Mouse (Mus musculus) limb, embryonic 14.5 days (tissue): ENCODE data around the gene Chchd6. TPM values are rescaled to one million over a fixed set of nuclear protein-coding genes. Genes with fewer than 3 reads are reported as not detected.
A peak's percentile ranks its signal among the peaks of the same experiment; 100 is the strongest.

Source experiments
- ATAC-seq: fragments of 200-750 bp; cut with Nextera tagmentation; 2 replicates; pipeline ENCODE4 v1.8.0; 2017; ENCODE audit warnings: low read depth, moderate number of reproducible peaks, moderate TSS enrichment; ENCODE audit not compliant: low FRiP score
- DNase-seq: peaks from one replicate; pipeline ENCODE4 v3.0.0-alpha.2; 2015; ENCODE audit warnings: low spot score
- H3K27ac ChIP-seq: fragments of 300-500 bp; sonication (generic); replicated peaks from 2 replicates; pipeline ENCODE4 v1.5.1; 2014; ENCODE audit warnings: low read depth, mild to moderate bottlenecking, low read length, moderate library complexity, mixed read lengths
- H3K27me3 ChIP-seq: fragments of 300-500 bp; sonication (generic); 2 replicates; pipeline ENCODE4 v1.6.1; 2014; ENCODE audit warnings: low read length, mixed read lengths; ENCODE audit not compliant: control insufficient read depth, insufficient read depth
- H3K36me3 ChIP-seq: fragments of 300-500 bp; sonication (generic); 2 replicates; pipeline ENCODE4 v1.6.1; 2014; ENCODE audit warnings: mild to moderate bottlenecking, low read length, moderate library complexity, mixed read lengths; ENCODE audit not compliant: control insufficient read depth, insufficient read depth
- H3K4me1 ChIP-seq: fragments of 300-500 bp; sonication (generic); 2 replicates; pipeline ENCODE4 v1.6.1; 2014; ENCODE audit warnings: antibody characterized with exemption, low read length, mixed read lengths; ENCODE audit not compliant: control insufficient read depth, insufficient read depth
- H3K4me2 ChIP-seq: fragments of 300-500 bp; sonication (generic); replicated peaks from 2 replicates; pipeline ENCODE4 v1.6.1; 2014; ENCODE audit warnings: low read depth, mild to moderate bottlenecking, low read length, moderate library complexity; ENCODE audit not compliant: severe bottlenecking
- H3K4me3 ChIP-seq: fragments of 300-500 bp; sonication (generic); replicated peaks from 2 replicates; pipeline ENCODE4 v1.5.1; 2014; ENCODE audit warnings: low read length
- H3K9ac ChIP-seq: fragments of 300-500 bp; sonication (generic); 2 replicates; pipeline ENCODE4 v1.6.1; 2014; ENCODE audit warnings: mild to moderate bottlenecking, low read depth, low read length, moderate library complexity; ENCODE audit not compliant: severe bottlenecking
- H3K9me3 ChIP-seq: fragments of 300-500 bp; sonication (generic); 2 replicates; pipeline ENCODE4 v1.6.1; 2016; ENCODE audit warnings: low read length; ENCODE audit not compliant: control insufficient read depth
- POLR2A ChIP-seq: fragments of 200-500 bp; IDR thresholded peaks from 2 replicates; pipeline ENCODE4 v1.8.0; 2012; ENCODE audit warnings: inconsistent platforms, mild to moderate bottlenecking, moderate library complexity, borderline replicate concordance; ENCODE audit not compliant: insufficient read depth, insufficient read length; ENCODE audit errors: extremely low read depth
- WGBS: fragments of 180-500 bp; shearing (Covaris S2); extraction: QIAGEN DNeasy Blood & Tissue Kit; methylation state at CpG from one replicate; pipeline ENCODE4 v1.1.7; 2014; 5-methylcytosine and 5-hydroxymethylcytosine counted together
- polyA plus RNA-seq, 2 experiments: library from polyadenylated mRNA; depleted of rRNA in 1 of 2; stranded (reverse) in 1 of 2; unstranded in 1 of 2; fragments of >200 nt; fragmentation: Nextera tagmentation in 1 of 2; extraction: Ambion mirVana in 1 of 2; gene quantifications; 2 replicates each; pipeline versions ENCODE4 v1.2.1 to v1.2.3; 2012 to 2014

Gene Chchd6
- polyA plus RNA-seq, 2 experiments, result 40.6 to 55.9 TPM

DNA sequence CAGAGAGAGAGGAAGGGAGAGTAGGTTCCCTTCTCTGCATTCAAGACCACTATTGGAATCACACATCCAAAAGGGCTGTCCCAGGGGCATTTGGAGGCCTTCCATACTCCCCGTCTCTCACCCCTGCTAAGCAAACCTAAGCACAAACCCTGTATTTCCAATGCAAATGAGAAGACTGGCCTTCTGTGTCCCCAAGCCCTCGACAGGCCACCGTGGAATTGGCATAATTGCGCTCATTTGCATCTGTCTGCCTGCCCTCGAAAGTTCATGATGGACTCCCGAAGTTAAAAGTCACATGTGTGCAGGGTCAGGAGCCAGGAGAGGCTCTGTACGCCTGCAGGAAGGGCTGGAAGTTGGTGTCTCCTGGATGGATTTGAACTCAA lies 19.9 kb upstream of the Chchd6 start:
- Histone ChIP-seq H3K27me3 (no peaks in the 10 kb centered on the region), H3K27ac (no peak overlapping the region), H3K9me3 (no peaks in the 10 kb centered on the region), H3K36me3 (no peaks in the 10 kb centered on the region), H3K4me2 (no peak overlapping the region), H3K4me1 (peaks cover 8% of the 10 kb centered on the region; the same call in 1 of the 2 replicates), H3K4me3 (no peak overlapping the region), H3K9ac (no peak overlapping the region)
- no peak for DNase-seq
- no peak for TF ChIP-seq POLR2A
- 39% methylated on average over 7 of the region's 7 CpGs for WGBS
- ATAC-seq, result no peak

DNA sequence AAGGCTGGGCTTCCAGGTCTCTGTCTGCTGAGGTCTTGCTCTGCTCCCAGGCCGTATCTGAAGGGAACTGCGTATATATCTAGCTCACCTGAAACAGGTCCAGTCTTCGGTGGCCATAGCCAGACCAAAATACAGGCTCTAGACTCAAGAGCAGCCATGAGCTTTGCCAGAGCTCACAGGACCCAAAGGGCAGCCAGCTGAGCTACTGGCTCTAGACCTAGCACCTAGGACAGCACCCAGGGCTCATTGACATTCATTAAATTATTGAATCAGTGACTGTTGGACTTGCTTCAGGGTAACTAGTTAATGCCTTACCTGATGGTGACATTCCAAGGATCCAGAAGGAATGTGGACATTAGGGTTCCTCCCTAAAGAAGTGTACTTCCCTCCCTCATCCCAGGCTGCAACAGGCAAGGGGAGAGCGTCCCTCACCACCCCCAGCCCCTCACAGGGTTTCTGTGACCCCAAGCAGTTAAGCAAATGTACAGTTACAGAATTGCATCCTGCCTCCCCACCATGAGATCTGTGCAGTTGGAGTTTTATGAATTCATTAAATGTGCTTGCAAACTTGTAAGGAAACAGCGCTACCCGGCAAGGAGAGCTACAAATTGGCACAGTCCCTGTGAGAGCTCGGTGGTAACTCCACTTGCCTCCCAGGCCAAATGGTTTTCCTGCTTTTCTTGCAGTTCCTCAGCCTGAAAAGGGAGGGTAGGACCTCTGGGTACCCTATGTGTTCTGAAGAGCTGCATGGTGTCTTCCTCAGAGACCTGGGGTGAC lies 19.3 kb upstream of the Chchd6 start:
- H3K9ac ChIP-seq, result no peak overlapping the region
- no peak for DNase-seq
- no peak overlapping the region for H3K27ac ChIP-seq
- H3K27me3 ChIP-seq, result no peaks in the 10 kb centered on the region
- WGBS, result 55% methylated on average over 7 of the region's 7 CpGs
- H3K36me3 ChIP-seq, result no peaks in the 10 kb centered on the region
- H3K4me2 ChIP-seq, result no peak overlapping the region
- no peaks in the 10 kb centered on the region for H3K9me3 ChIP-seq
- ATAC-seq, result no peak
- H3K4me3 ChIP-seq, result no peak overlapping the region
- TF ChIP-seq POLR2A, result no peak
- peaks cover 8% of the 10 kb centered on the region; the same call in 1 of the 2 replicates for H3K4me1 ChIP-seq

DNA sequence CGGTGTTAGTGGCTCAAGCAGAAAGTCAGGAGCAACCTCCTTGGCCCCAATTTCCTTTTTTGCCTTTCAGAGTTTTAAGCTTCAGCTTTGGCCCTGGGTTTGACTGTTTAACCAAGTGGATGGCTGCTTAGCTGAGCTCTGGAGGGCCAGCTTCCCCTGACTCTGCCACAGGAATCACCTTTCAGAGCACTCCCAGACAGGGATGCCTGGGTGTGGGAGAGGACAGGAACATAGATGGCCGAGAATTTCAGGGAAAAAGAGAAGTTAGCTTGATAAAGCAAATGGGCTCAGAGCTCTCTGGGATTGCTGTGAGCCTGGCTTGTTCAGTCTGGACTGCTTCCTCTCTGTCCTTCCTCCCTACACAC lies 18.6 kb upstream of the Chchd6 start:
- Histone ChIP-seq H3K36me3 (no peaks in the 10 kb centered on the region), H3K27ac (no peak overlapping the region), H3K9me3 (no peaks in the 10 kb centered on the region), H3K9ac (no peak overlapping the region), H3K27me3 (no peaks in the 10 kb centered on the region), H3K4me1 (peaks cover 8% of the 10 kb centered on the region; the same call in 1 of the 2 replicates), H3K4me3 (no peak overlapping the region), H3K4me2 (no peak overlapping the region)
- no peak for DNase-seq
- WGBS, result 9% methylated on average over 2 of the region's 2 CpGs
- TF ChIP-seq POLR2A, result no peak
- no peak for ATAC-seq

DNA sequence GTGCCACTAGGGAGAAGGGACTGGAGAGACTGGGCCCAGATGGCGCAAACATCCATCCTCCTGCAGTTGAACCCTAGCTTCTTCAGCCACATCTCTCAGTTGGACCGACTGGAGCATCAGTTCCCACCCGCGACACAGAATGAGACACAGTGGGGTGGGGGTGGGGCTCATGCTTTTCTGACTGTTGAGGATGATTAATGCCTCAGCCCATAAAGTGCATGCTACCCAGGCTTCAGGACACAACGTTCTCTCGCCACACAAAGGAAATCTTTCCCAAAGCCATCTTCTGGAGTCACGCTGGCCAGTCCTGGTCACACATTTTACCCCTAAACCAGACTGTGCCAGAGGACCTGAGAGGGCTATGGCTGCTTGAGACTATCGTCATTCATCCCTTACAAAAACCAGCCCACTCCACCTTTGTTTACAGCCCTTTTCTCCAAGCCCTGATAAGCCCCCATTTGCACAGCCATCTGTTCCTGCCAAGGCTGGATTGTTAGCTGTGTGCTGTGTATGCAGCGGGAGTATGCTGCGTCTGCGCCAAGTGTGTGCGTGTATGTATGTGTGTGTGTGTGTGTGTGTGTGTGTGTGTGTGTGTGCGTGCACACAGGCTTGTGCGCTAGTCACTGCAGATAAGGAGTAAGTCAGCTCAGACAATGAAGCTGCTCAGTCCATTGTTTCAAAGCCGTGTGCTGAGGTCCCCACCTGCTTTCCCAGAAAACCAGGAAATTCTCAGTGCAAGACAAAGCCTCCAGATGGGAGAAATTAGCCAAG lies 18.1 kb upstream of the Chchd6 start:
- H3K36me3 ChIP-seq, result no peaks in the 10 kb centered on the region
- no peak overlapping the region for H3K4me2 ChIP-seq
- H3K4me1 ChIP-seq, result peaks cover 8% of the 10 kb centered on the region; the same call in 1 of the 2 replicates
- H3K27ac ChIP-seq, result no peak overlapping the region
- 45% methylated on average over 15 of the region's 15 CpGs for WGBS
- no peak overlapping the region for H3K9ac ChIP-seq
- TF ChIP-seq POLR2A, result no peak
- ATAC-seq (peak; percentile 55), DNase-seq (peak; percentile 10)
- no peak overlapping the region for H3K4me3 ChIP-seq
- H3K9me3 ChIP-seq, result no peaks in the 10 kb centered on the region
- no peaks in the 10 kb centered on the region for H3K27me3 ChIP-seq

DNA sequence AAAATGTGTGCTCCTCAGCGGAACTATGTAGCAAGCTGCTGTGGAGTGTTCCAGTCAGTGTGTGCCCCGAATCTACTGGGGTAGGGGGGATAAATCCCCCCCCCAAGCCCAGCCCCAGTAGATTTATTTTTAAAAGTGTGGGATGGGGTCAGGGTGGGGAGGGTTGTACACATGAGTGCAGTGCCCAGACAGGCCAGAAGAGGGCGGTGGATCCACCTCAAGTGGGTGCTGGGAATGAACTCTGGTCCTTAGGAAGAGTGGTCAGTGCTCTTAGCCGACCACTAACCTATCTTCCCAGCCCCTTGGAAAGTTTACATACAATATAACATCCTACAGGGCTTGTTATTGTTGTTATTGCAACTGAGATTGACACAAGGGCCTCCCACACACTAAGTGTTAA lies 12.5 kb upstream of the Chchd6 start:
- no peak overlapping the region for H3K4me2 ChIP-seq
- H3K4me3 ChIP-seq, result no peak overlapping the region
- H3K27me3 ChIP-seq, result no peaks in the 10 kb centered on the region
- no peak overlapping the region for H3K27ac ChIP-seq
- ATAC-seq, result no peak
- H3K9ac ChIP-seq, result no peak overlapping the region
- DNase-seq, result no peak
- no peak for TF ChIP-seq POLR2A
- no peaks in the 10 kb centered on the region for H3K4me1 ChIP-seq
- WGBS, result 55% methylated on average over 4 of the region's 4 CpGs
- no peaks in the 10 kb centered on the region for H3K36me3 ChIP-seq
- H3K9me3 ChIP-seq, result no peaks in the 10 kb centered on the region
